Mouse (Mus musculus): ENCODE measurements around the gene Myh9. TPM values are rescaled to one million over a fixed set of nuclear protein-coding genes. Genes with fewer than 3 reads are reported as not detected.
"Not testable (repeated sequence)": the region's sequence is repeated elsewhere in the genome, so short reads cannot be mapped to it uniquely, and the experiment has no call there.

The Myh9 gene
- total RNA-seq, 2 experiments from 2014 or later = 105 to 158 TPM

- ATAC-seq (replicated peaks; ENCODE audit: low FRiP score, poor library complexity, severe bottlenecking) = no peak
Observed at GRCm38 (mm10) chr15:77844955-77845635, 3.1 kb upstream of the Myh9 start.

GRCm38 (mm10) chr15:77844048-77844447 is 2.1 kb upstream of the Myh9 start:
- no peak for ATAC-seq (replicated peaks; ENCODE audit: low FRiP score, poor library complexity, severe bottlenecking)

GRCm38 (mm10) chr15:77843494-77844041 is 1.6 kb upstream of the Myh9 start:
- not testable (repeated sequence) for ATAC-seq (replicated peaks; ENCODE audit: low FRiP score, poor library complexity, severe bottlenecking)

GRCm38 (mm10) chr15:77843046-77843445 is 1.1 kb upstream of the Myh9 start:
- ATAC-seq (replicated peaks; ENCODE audit: low FRiP score, poor library complexity, severe bottlenecking) = no peak

GRCm38 (mm10) chr15:77841361-77842046 is 471 bp downstream of the Myh9 start:
- ATAC-seq (replicated peaks; ENCODE audit: low FRiP score, poor library complexity, severe bottlenecking) = peak; percentile 24

- peak; percentile 8; the same call in 1 of the 2 replicates for ATAC-seq (replicated peaks; ENCODE audit: low FRiP score, poor library complexity, severe bottlenecking)
Observed at GRCm38 (mm10) chr15:77840450-77841360, 1.3 kb downstream of the Myh9 start.

GRCm38 (mm10) chr15:77839529-77840286 is 2.3 kb downstream of the Myh9 start:
- ATAC-seq (replicated peaks; ENCODE audit: low FRiP score, poor library complexity, severe bottlenecking) = no peak

GRCm38 (mm10) chr15:77838530-77839387 is 3.2 kb downstream of the Myh9 start:
- no peak for ATAC-seq (replicated peaks; ENCODE audit: low FRiP score, poor library complexity, severe bottlenecking)

GRCm38 (mm10) chr15:77837444-77838117 is 4.4 kb downstream of the Myh9 start:
- ATAC-seq (replicated peaks; ENCODE audit: low FRiP score, poor library complexity, severe bottlenecking) = no peak

- no peak for ATAC-seq (replicated peaks; ENCODE audit: low FRiP score, poor library complexity, severe bottlenecking)
Observed at GRCm38 (mm10) chr15:77836692-77837443, 5.1 kb downstream of the Myh9 start.

GRCm38 (mm10) chr15:77835930-77836653 is 5.9 kb downstream of the Myh9 start:
- no peak for ATAC-seq (replicated peaks; ENCODE audit: low FRiP score, poor library complexity, severe bottlenecking)

- no peak for ATAC-seq (replicated peaks; ENCODE audit: low FRiP score, poor library complexity, severe bottlenecking)
Observed at GRCm38 (mm10) chr15:77834336-77835268, 7.4 kb downstream of the Myh9 start.

GRCm38 (mm10) chr15:77833731-77834130 is 8.2 kb downstream of the Myh9 start:
- ATAC-seq (replicated peaks; ENCODE audit: low FRiP score, poor library complexity, severe bottlenecking) = no peak

- no peak for ATAC-seq (replicated peaks; ENCODE audit: low FRiP score, poor library complexity, severe bottlenecking)
Observed at GRCm38 (mm10) chr15:77833083-77833482, 8.9 kb downstream of the Myh9 start.

- no peak for ATAC-seq (replicated peaks; ENCODE audit: low FRiP score, poor library complexity, severe bottlenecking)
Observed at GRCm38 (mm10) chr15:77832458-77832904, 9.5 kb downstream of the Myh9 start.

Data from erythroblast, adult 5-6 weeks (primary cell).